Mouse (Mus musculus) erythroblast, adult 5-6 weeks (primary cell): ENCODE data around the gene Specc1. TPM values are rescaled to one million over a fixed set of nuclear protein-coding genes. Genes with fewer than 3 reads are reported as not detected.

Experiments used
- ATAC-seq: replicated peaks from 2 replicates; pipeline ENCODE4 v1.8.0; 2016; ENCODE audit warnings: moderate number of reproducible peaks, mild to moderate bottlenecking, moderate TSS enrichment, inconsistent platforms; ENCODE audit not compliant: poor library complexity, low FRiP score, severe bottlenecking
- total RNA-seq, 2 experiments: library from RNA; stranded (forward) in 1 of 2; stranded (reverse) in 1 of 2; fragments of 150-400 nt in 1 of 2; fragments of 200-764, 138-1000 nt in 1 of 2; gene quantifications; 2 replicates each; pipeline versions ENCODE4 v1.2.3 to v1.2.4; 2015 to 2017; ENCODE audit warnings: low replicate concordance in 2 of 2

Specc1 gene
- total RNA-seq, 2 experiments from 2014 or later = 950 to 2,020 TPM

DNA sequence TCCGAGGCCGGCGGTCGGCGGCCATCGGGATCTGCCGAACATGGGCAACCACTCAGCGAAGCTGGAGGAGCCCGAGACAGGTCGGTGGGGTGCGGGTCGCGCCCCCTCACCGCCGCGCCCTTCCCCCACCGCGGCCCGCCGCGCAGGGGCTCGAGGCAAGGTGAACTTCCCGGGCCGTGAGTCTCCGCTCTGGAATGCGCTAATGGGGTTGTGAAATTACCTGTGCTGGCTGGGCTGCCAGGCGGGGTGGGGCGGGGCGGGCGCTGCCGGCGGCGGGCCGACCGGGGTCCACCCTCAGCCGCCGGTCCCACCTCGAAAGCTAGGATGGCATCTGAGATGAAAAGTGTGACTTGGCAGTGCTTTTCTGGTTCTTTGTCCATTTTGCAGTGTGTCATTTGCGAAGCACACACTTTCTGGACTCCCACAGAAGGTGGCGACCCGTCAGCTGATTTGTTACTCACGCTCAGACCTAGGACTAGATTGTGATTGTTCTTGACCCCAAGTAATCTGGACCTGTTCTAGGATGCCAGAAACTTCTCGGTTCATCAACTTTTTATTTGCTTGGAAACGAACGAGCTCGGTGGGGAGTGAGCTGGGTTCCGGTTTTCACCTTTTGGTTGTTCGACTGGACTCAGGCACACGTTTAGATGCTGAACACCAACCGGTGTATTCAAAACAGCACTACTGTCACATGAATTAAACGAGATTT, 120.7 kb downstream of the Specc1 start:
- no peak for ATAC-seq

DNA sequence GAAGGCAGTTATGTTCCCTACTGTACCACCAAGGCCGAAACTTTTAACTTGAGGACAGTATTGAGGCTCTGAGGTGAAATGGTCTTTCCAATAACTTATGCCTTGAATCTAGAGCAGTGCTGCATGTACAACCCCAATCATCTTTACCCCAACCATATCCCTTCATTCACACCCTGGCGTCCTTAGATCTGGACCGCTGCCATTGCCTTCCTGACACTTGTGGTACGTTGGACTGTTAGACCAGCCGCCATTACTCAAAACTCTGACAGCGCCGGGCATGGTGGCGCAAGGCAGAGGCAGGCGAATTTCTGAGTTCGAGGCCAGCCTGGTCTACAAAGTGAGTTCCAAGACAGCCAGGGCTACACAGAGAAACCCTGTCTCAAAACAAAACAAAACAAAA, 121.8 kb downstream of the Specc1 start:
- no peak for ATAC-seq

DNA sequence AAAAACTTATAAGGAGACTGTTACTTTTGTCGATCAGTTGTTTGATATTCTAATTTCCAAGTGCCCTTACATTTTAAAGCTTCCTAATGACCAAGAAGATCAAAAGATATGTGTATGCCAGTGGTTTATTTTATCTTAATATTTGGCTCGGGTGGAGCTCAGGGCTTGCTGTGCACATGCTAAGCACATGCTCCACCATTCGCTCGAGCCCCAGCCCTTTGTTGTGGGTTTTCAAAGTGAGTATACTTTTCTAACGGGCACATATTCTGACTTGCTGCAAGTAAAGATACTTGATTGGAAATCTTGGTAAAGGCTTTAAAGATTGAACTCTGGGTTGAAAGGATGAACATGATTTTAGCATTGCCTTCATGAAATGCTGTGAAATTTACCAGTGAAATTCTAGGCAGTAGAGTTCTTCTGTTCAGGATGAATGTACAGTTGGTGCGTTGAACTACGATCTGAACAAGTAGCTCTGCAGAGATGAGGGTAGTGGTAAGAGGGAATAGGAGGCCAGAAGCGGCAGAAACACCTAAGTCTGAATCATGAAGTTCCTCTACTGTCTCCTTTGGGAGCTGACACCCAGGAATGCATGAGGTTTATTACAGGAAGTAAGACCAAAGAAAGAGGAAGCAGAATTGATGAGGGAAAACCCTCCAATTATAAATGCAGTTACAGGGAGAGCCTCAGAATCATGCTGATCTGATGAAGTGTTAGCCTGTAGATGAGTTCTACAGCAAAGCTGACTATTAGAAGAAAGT, 122.7 kb downstream of the Specc1 start:
- no peak for ATAC-seq

DNA sequence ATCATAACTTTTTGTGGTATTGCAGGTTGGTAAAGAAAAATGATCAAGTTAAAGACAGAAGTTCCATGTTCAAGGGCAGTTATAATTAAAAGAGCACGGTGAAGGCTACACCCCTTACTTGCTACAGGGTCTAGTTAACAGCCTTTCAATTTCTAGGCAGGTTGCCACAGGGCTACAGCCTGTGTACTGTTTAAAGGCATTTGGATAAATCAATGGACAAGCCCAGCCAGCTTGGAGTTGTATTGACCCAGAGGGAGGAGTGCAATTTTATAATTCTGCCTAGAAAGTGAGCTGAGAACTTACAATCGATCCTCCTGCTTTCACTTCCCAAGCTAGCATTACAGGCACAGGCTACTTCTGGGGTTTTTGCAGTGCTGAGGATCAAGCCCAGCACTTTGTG, 123.9 kb downstream of the Specc1 start:
- ATAC-seq = no peak

DNA sequence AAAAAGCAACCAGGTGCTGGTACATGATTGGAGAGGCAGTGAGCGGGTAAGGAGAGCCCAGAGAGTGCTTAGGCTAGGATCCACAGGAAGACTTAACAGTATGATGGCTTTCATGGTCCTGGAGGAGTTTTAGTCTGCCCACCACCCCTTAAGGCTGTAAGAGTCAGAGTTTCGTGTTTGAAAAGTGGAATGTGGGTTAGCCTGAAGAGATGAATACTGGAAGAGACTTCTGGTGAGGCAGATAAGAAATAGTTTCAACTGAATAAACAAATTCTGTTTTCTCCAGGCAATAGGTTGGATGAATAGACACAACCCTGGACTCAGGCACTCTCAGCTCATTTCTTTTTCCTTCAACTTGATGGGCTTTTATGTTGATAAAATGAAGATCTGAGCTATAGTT, 130.1 kb downstream of the Specc1 start:
- ATAC-seq = peak; percentile 56

DNA sequence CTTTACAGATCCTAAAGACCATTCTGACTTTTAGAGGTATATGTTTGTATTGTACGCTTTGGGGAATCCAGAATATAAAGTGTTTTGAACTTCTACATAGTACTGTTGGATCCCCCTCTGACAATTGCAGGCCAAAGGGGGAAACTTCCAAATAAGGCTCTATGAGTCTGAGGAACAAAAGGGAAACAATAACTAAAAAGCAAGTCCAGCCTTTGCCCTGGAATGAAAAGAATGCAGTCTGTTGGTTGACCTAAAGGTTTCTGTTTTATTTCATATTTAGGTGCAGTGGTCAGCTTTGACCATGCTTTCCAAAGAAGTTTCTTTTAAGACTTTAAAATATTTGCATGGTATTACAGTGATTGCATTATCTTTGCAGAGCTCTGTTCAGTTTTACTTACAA, 130.5 kb downstream of the Specc1 start:
- ATAC-seq = no peak

DNA sequence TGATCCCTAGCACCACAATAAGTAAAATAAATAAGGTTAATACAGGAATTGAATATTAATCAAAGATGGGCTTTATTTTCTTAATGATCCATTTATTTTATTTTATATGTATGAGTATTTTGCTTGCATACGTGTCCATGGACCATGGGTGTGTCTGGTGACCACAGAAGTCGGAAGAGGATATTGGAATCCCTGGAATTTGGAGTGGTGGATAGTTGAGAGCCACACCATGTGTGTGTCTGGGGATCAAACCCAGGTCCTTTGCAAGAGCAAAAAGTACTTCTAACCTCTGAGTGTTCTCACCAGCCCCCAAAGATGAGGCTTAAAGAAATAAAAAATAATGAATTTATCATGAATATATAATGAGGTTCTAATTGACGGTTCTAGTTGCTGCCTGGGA, 132.1 kb downstream of the Specc1 start:
- no peak for ATAC-seq

DNA sequence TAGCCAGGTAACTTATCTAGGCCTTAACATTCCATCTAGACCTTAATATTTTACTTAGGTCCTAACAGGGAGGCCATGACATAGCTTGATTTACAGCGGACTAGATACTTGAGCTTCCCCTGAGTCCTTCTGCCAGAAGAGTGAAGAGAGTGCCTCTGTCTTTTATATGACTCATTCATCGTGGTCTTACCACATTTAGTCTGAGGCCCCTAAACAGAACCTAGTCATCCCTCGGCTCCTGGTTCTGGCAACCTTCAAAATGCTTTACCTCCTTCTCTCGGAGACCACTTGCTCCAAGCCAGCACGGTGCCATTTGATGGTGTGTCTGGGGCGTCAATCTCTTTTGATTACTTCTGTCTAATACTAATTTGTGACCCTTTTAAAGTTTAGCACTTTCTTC, 133.8 kb downstream of the Specc1 start:
- ATAC-seq = no peak

DNA sequence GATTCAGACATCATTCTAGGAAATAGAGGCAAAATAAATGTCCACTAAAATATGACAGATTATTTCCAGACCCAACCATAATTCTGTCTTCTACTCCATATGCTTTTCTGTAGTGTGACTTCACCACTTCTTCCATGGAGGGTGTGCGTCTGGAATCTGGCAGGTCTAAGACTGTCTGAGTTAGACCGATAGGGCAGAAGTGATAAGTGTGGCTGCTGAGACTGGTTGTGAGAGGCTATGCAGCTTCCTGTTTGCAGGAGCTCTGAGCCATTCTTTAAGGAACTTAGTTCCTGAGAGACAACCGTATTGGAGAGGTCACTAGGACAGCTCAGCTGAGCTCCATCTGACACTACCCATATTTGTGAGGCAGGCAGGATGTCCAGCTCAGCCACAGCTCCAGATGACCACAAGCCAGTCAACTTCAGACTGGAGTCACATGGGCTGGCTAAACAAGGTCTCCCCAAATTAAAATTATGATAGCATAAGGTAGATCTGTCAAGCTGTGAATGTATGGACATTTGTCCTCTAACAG, 146.9 kb downstream of the Specc1 start:
- ATAC-seq = peak; percentile 31

DNA sequence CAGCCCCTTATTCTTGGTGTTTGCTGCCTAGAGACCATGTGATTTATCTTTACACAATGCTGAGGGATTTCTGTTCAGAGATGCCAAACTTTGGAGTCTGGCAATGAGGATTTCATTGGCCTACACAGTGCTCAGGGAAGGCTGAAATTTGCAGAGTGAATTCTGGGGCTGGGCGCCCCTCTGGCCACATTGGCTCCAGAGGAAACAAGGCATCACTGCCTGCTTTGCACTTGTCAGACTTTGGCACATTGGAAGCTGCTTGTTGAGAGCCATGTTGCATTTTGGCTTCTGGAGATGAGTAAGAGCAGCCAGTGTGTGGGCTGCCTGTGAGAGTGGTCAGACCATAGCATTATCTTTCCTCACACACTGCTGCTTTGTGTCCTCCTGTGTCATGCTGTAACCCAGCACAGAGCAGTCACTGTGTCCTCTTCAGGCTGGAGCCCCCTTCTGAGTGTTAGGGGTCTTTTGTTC, 149.9 kb downstream of the Specc1 start:
- ATAC-seq = peak; percentile 10; the same call in 1 of the 2 replicates

DNA sequence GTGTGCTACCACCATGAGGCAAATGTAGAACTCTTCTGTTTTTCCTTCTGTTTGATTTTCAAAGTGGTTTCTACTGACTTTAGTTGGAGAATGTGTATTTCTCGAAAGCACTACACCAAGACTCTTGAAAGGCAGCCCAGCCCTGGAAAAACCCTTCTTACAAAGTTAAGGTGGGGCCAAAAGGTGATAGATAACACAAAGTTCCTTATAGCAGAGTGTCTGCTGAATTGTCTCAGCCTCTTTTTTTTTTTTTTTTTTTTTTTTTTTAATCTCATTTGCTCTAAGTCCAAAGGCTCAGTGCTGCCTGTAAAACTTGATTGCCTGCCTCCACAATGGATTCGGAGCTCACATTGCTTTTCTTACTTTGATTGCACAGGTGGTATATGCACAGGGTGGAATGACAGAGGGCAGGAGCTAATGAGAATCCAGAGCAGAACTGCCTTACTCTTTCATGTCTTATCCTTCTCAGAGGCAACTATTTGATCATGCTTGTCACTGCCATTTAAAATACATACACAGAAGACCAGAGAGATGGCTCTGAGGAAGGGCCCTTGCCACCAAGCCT, 150.8 kb downstream of the Specc1 start:
- ATAC-seq = no peak

DNA sequence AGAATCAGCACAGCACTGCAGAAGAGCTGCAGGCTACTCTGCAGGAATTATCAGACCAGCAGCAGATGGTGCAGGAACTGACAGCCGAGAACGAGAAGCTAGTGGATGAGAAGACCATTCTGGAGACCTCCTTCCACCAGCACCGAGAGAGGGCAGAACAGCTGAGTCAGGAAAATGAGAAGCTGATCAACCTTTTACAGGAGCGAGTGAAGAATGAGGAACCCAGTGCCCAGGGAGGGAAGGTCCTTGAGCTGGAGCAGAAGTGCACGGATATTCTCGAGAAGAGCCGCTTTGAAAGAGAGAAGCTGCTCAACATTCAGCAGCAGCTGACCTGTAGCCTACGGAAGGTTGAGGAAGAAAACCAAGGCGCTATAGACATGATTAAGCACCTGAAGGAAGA, 162.0 kb downstream of the Specc1 start:
- peak; percentile 19; the same call in 1 of the 2 replicates for ATAC-seq

DNA sequence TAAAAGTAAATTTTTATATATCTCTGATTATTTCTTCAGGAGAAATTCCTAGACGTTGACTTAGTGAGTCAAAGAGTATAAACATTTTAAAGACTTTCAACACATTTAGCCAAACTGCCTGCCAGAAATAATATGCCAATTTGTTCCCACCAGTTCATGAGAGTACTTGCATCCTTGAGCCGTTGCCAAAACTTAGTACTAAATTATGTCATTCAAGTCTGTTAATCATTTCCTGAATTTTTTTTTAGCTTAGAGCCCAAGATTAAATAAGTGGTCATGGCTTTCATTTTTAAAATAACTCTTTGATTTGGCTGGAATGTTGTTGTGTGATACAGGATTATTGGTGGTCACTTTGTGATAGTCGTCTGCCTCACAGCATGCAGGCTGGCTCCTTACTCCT, 163.3 kb downstream of the Specc1 start:
- no peak for ATAC-seq

DNA sequence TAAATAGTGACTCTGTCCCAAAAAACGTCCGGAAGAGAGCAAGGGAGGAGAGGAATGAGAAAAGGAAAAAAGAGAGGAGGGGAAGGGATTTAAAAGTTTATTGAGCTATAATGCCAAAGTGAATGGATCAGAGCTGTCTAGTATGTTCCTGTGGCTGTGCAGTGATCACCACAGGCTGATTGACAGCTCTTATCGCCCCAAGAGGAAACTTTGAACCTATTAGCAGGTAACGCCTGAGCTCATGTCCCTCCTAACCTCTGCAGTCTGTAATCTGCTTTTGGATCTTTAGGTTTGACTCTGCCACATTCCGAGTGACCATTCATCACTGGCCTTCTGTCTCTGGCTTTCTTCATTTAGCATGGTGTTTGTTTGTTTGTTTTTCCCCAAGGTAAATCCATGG, 164.8 kb downstream of the Specc1 start:
- no peak for ATAC-seq

DNA sequence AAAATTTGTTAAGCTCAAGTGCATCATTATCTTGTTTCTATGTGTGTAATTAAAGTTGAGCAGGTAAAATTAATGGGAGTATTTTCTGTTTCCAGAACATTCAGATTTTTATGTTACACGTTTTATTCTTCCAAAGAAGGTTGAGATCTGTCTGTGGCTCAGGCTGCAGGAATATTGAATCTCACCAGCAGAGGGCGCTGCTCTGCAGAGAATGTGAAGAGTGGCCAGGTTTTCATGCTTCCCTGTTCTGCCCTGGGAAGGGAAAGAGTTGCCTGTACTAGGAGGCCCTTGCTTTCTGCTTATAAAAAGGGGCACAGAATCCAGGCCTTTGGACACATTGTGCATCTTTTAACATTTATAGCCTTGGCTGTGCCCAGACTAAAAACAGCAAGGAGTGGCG, 171.1 kb downstream of the Specc1 start:
- no peak for ATAC-seq

DNA sequence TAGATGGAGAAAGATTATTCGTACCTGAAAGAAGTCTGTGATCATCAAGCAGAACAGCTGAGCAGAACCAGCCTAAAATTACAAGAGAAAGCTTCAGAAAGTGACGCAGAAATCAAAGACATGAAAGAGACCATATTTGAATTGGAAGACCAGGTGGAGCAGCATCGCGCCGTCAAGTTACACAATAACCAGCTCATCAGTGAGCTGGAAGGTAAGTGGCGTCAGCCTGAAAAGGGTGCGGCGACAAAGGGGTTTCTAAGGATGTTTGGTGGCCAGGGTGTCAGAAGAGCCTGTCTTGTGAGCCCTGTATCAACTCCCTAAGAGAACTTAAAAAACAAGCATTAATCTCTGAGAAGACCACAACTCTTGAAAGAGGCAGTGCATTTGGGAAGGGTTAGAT, 171.6 kb downstream of the Specc1 start:
- no peak for ATAC-seq

DNA sequence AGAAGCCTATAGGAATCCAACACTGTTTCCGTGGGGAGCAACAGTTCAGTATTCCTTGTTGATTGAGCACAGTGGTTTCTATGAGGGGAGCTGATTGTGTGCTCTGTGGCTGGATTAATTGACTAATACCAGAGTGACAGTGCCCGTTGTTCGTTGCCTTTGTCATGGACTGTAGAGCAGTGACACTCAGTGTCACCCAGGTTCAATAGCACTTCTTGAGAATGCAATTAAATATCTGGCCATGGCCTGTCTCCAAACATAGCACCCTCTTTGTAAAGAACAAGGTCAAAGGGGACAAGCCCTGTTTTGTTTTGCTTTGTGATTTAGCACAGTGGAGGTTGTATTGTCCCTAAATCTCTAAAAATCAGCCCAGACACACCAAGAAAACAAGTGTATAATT, 173.6 kb downstream of the Specc1 start:
- ATAC-seq = no peak

DNA sequence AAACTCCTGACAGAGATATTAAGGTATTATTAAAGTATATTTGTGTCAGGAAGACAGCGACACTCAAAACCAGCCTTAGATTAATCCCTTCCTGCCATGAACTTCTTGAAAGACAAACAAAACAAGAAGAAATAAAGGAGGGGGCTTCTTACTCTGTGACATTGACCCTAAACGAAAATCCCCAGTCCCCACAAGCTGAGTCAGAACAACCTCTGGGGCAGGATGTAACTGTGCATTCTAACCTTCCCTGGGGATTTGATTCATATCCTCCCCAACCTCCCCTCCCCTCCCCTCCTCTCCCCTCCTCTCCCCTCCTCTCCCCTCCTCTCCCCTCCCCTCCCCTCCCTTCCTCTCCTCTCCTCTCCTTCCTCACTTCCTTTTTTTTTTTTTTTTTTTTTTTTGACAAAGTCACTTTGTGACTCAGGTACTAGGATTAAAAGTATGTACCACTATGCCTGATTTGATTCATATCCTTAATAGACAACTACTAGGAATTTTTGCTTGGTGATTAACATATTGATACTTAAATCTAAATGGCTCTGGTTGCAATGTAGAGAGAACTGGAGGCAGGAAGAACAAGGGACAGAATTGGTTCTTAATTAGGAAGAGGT, 174.2 kb downstream of the Specc1 start:
- no peak for ATAC-seq

DNA sequence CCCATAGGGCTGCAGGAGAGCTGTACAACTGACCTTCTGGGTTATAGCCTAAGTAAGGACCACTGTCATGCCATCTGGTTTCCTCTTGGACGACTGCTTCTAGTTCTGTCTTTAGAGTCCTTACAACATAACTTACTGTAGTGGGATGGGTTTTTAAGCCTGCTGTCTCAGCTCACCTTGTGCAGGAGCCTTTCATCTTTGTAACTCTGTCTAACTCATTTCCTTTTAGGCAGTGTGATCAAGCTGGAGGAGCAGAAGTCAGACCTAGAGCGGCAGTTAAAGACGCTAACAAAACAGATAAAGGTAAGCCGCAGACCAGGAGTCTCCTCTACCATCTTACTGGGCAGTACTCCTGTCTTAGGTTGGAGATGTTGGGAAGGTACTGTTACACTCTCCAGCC, 175.0 kb downstream of the Specc1 start:
- no peak for ATAC-seq

DNA sequence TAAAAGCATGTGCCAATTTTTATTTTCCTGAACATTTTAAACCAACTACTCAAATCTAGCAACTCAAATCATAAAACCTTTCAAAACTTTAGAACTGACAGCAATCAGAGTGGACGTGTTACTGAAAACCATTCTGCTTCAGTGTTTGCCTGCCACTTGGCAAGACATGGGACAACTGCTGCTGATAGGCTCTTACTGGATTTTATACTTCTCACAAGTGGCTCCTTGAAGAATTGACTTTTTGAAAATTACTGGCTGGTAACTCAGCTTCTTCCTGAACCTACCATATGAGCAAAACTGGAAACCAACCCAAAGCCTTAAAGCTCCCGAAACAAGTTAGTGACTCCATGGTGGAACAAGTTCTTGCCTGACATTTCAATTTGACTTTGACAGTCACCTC, 177.6 kb downstream of the Specc1 start:
- no peak for ATAC-seq
